Mouse (Mus musculus): Measurements from ENCODE around the gene Ugt2b1. TPM values are rescaled to one million over a fixed set of nuclear protein-coding genes. Genes with fewer than 3 reads are reported as not detected.
"Not testable (repeated sequence)": the region's sequence is repeated elsewhere in the genome, so short reads cannot be mapped to it uniquely, and the experiment has no call there.

The Ugt2b1 gene
- total RNA-seq (2021): not detected
- long read RNA-seq: 0 reads

DNA sequence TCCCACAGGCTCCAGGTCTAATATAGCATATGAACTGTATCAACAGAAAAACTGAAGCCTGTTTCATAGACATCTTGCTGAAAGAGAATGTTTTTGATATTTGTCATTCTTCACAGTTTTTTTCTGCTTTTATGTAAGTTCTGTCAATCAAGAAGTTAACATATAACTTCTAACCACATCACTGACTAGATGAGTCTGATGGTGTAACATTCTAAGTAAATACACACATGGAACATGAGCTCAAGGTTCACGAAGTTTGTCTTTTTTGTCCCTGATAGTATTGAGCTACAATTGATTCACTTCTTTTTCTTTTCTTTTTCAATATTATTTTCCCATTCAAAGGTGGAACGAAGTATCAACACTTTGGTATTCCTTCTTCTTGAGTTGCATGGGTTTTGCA lies at the start of gene Ugt2b1:
Gene Ugt2b1, minus strand, starts transcription at position 105 of the 400 bp plus-strand sequence.
- DNase-seq (ENCODE audit: low spot score in 2 of 2): no peak

DNA sequence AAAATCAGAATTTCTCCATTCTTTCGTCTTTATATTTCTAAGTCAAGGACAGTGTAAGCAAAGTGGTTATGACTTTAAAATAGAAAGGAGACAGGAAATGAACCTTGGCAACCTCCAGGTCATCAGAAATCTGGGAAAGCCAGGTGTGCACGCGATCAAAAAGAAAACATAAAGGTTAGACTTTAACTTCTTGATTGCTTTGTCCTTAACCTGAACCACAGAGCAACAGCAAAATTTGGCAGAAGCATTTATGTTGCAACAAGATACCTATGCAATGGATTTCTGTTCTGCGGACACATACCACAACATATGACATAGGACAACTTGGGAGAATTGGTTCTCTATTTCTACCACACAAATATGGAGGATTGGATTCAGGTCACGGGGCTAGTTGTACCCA lies 40.9 kb upstream of the Ugt2b1 start:
- DNase-seq (ENCODE audit: low spot score in 2 of 2): not testable (repeated sequence)

DNA sequence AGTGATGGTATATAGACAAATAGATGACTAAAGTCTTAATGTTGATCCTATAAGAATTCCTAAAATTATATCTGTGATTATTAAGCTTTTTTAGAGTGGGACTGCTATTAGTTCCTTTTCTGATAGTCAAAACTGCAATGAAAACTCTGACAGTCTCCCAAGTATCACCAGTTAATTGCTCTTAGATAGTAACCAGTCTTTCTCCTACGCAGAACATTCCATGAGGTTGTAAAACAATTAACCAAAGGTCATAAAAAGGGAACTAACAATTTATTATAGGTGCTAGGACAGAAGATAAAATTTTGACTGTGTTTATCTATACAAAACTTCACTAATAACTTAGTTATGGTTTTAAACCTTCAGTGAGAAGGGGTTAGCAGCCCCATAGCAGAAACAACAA lies 36.5 kb upstream of the Ugt2b1 start:
- not testable (repeated sequence) for DNase-seq (ENCODE audit: low spot score in 2 of 2)

DNA sequence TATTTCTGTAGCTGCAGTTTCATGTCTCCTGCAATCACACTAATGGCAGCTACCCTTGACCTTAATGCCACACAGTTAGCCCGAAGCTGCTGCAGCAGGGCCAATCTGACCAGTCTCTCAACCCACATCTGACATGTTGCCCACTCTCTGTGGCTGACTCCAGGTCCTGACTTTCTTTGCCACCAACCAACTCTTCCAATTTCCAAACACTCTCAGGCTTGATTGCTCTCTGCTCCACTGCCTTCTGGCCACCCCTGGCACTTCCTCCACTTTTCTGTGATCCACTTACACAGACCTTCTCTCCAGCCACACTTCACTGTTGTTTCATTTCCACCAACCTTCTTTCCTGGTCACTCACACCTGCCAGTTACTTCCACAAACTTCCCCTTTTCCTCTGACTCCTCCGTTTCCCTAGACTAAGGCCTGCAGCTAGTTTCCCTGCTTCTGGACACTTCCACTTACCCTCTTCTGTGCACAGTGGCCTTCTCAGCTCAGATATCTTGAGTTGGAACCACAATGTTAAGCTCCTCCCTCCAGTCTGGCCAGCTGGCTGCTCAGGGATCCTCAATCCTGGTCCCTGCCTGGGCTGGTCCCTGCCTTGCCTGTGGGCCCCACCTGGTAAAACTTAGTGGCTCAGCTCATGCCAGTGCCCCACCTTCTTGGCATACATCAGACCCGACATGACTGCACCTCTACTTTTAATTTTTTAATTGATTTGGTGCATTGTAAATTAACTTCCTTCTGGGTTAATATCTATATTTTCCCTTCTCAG lies 35.4 kb upstream of the Ugt2b1 start:
- DNase-seq (ENCODE audit: low spot score in 2 of 2): no peak

DNA sequence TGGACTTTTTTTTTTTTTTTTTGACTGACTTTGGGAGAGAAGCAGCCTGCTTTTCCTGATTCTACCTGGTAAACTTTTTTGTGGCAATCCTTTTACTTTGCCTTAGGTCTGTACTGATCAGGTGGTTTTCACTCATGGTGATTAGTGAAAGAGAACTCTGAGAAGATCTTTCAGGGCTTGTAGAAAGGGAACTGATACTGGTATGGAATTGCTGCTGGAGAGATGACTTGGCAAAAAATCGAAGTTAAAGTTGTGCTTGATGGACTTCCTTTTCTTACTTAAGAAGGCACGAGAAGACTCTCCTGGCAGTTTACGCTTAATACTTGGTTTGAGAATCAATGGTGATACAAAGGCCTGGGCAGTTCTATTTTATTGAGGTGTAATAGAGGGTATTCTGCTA lies 34.2 kb upstream of the Ugt2b1 start:
- no peak for DNase-seq (ENCODE audit: low spot score in 2 of 2)

DNA sequence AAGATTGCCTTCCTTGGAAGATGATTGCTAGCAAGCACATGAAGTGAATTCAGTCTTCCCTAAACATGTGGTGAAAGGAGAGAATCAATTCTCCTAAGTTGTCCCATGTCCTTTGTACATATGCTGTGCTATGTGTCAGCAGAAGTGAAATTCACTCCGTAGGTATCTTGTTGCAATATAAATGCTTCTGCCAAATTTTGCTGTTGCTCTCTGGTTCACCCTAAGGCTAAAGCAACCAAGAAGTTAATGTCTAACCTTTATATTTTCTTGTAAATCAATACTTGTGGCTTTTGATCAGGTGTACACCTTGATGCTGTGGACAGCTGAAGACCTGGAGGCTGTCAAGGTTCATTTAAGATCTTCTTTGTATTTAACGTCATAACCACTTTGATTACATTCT lies 15.8 kb upstream of the Ugt2b1 start:
- no peak for DNase-seq (ENCODE audit: low spot score in 2 of 2)

DNA sequence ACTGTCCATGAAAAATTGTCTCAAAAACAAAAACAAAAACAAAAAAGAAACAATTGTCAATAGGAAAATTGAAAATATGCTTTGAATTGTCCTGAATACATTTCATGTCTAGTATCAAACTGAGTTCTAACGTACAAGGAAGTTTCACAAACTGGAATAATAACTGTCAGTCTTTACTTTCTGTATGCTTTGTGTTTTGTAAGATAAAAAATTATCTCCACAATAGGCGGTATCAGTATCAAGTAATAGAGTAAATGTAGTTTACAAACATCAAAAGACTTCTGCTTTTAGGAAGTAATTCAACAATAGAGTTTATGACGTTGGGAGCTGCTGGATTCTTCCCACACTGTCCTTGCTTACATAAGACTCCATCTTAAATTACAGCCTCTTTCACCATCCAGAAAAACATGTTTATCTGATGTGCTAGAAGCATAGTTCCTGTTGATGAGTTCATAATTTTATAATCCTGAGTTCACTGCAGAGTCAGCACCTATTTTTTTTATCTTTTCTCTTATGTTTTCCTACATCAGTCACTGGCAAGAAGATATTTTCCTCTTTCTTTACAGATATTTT lies 5.6 kb downstream of the Ugt2b1 start:
- no peak for DNase-seq (ENCODE audit: low spot score in 2 of 2)

DNA sequence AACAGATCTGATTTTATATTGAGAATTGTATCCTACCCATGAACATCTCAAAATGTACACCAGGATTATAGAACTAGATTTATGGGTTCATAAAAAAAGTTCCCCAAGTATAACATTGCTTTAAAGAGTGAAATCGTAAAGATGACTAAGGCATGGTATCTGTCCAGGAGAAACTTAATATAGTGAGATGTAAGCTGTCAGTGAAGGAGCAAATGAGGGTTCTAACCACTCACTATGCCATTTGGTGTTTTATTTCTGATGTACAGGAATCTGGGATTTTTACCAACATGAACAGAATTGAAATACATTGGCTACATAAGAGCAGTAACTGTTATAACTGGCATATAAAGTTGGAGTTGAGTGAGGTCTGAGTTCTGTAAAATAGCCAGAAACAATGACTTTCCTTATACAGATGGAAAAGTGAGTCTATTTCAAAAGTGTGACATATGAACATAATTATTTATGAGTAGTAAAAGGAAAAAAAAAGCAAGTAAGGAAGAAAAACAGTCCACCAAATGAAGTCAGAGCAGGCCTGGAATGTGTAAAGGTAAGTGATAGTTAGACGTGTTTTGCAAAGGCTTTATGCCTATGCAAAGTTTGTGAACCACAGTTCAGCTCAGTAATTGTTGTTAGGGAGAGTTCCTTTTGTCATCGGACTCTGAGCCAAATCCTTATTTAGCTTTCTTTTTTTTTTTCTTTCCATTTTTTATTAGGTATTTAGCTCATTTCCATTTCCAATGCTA lies 14.8 kb downstream of the Ugt2b1 start:
- DNase-seq (ENCODE audit: low spot score in 2 of 2): no peak

DNA sequence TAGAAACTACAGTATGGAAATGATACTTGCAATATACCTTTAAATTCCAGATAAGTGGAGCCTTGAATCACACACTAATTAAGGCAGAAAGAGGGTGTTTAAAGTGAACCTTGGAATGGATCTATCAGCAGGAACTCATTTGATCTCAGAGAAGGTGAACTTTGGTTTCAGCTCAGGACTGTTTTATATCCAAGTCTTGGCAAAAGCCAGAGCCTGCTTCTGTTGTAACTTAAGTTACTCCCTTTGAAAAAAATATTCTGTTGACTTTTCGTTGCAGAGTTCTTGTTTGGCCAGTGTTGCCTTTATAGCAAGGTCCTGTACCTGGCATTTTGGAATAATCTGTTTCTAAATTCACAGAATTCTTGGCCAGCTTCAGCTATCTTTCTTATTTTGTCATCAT lies 15.6 kb downstream of the Ugt2b1 start:
- DNase-seq (ENCODE audit: low spot score in 2 of 2): no peak

DNA sequence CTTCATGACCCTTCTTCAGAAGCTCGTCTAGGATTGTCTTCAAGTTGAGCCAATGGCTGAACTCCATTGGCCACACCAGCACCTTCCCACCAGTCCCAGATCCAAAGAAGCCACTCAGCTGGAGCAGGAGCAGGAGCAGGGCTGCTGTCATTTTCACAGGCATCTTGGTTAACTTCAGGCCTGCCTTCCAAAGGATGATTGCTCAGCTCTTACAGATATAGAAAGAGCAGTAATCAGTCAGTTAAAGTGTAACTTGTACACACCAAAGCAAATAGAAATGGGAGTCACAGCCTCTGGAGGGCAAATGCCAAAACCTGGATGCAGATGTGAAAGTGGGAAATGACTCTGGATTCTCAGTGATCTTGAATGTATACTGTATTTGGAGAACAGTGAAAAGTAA lies 19.6 kb downstream of the Ugt2b1 start, which contains the start of gene Ugt2b34:
Gene Ugt2b34, minus strand, starts transcription at position 180 of the 400 bp plus-strand sequence.
- DNase-seq (ENCODE audit: low spot score in 2 of 2): no peak

DNA sequence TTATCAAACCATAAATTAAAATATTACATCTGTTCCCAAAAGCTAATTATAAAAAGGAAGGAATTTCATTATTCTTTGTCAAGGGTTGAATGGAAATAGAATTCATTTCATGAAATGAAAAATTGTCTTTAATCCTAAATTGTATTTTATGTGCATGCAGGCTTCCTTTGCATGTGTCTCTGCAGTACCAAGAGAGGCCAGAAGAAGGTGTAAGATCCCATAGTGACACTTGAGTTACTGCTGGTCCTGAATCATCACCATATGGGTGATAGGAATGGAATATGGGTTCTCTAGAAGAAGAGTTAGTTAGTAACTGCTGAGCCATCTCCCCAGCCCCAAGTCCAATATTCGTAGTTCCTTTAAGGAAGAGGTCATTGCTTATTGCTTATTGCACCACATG lies 36.4 kb downstream of the Ugt2b1 start:
- DNase-seq (ENCODE audit: low spot score in 2 of 2): no peak

DNA sequence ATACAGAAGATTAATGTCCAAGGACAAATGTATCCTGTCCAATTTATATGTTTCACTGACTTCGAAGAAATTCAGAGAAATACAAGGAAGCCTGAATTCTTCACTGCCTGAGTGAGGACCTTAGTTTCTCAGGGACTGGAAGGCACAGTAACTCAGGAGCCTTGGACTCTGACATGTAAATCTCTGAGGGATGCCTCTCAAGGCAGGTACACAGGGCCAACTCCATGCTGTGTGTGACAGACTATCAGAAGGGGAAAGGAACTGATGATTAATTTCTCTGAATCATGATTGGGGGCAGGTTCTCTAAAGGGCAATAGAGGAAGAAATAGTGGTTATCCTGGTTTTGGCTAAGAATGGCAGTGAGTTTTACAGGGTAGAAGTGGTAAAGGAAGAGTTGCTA lies 37.9 kb downstream of the Ugt2b1 start:
- DNase-seq (ENCODE audit: low spot score in 2 of 2): no peak

DNA sequence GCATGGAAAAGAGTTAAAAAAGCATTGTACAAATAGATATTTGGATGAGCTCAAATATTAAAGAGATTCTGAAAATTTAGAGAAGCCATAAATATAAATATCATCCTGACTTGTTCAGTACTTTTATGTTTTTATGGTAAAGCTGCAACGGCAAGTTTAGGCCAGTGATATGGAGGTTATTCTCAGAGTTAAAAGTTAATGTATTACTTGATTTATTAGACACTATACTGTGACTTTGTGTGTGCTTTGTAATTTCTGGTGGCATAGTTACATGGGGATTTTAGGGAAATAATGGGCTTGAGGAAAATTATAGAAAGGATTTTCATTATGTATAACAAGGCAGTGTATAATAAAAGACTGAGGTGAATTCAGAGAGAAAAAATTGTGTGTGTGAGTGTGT lies 39.2 kb downstream of the Ugt2b1 start:
- no peak for DNase-seq (ENCODE audit: low spot score in 2 of 2)

DNA sequence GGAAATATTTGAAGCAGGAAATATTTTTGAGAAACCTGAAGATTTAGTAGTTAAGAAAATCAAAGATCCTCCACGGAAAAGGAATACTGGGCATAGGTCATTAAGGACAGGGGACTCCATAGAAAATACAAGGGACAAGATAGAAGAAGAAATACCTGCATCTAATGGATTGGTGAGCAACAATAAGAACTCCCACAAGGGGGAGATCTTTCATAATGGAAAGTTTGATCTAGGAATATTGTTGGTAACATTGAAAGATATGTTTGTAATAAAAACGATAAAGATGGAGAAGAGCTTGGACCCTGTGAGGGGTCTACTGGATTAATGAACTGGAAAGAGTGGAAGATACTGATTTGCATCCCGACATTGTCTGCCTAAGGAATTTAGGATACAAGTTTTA lies 39.7 kb downstream of the Ugt2b1 start:
- no peak for DNase-seq (ENCODE audit: low spot score in 2 of 2)

DNA sequence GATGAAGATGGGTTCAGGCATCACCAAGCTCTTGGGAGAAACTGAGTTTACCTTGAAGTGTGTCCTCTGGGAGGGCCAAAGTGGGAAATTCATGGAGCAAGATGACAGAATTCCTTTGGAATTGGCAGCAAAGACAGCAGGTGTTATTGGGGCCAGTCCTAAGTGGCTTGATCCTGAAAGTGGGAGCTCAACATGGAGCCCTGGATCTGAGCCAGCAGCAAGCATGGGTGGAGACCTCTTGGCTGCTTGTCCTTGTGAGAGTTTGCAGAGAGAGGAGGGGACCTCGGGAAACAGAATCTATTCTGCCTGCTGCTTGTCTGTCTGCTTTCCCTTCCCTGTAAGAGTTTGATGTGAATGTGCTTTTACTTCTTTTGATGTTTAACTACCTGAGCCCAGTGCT lies 54.5 kb downstream of the Ugt2b1 start:
- DNase-seq (ENCODE audit: low spot score in 2 of 2): no peak

Other genes starting within 250 kb of the Ugt2b1 start
- gene Tmprss11e, start 180.7 kb downstream of the Ugt2b1 start, total RNA-seq (2021): not detected
- 10 to 100 TPM; 51.0 to 55.6 TPM for gene Ythdc1, start 122.3 kb downstream of the Ugt2b1 start, total RNA-seq (2021)
- gene Ugt2b34, start 19.6 kb downstream of the Ugt2b1 start, total RNA-seq (2021): not detected
- not detected for gene Ugt2b35, start 74.3 kb upstream of the Ugt2b1 start, total RNA-seq (2021)
- not detected for gene Ugt2b36, start 166.0 kb upstream of the Ugt2b1 start, total RNA-seq (2021)
- not detected for gene Ugt2b5, start 213.8 kb upstream of the Ugt2b1 start, total RNA-seq (2021)